Mouse (Mus musculus): ENCODE results near the gene Gm8138. TPM values are rescaled to one million over a fixed set of nuclear protein-coding genes. Genes with fewer than 3 reads are reported as not detected.

The Gm8138 gene
- polyA plus RNA-seq (2015; fragmentation: Nextera tagmentation; extraction: Ambion mirVana), result not detected in 2 replicates

GRCm38 (mm10) chr14:43416250-43416649 is at the start of gene Gm8138:
Gene Gm8138 (minus strand): TSS chr14:43416350.

Other genes with a start within 250 kb of the Gm8138 start
- gene Gm7233, start 236.5 kb downstream of the Gm8138 start, polyA plus RNA-seq (2015; fragmentation: Nextera tagmentation; extraction: Ambion mirVana), result 0.13 and 0.14 TPM in 2 replicates
- gene Gm8122, start 181.0 kb downstream of the Gm8138 start, polyA plus RNA-seq (2015; fragmentation: Nextera tagmentation; extraction: Ambion mirVana), result not detected in 2 replicates
- not detected in 2 replicates for gene Gm8126, start 157.7 kb downstream of the Gm8138 start, polyA plus RNA-seq (2015; fragmentation: Nextera tagmentation; extraction: Ambion mirVana)
- gene Gm9732, start 141.3 kb downstream of the Gm8138 start, polyA plus RNA-seq (2015; fragmentation: Nextera tagmentation; extraction: Ambion mirVana), result not detected in 2 replicates
- gene Gm8127, start 122.5 kb downstream of the Gm8138 start, polyA plus RNA-seq (2015; fragmentation: Nextera tagmentation; extraction: Ambion mirVana), result not detected in 2 replicates
- gene 1700001F09Rik, start 68.5 kb downstream of the Gm8138 start, polyA plus RNA-seq (2015; fragmentation: Nextera tagmentation; extraction: Ambion mirVana), result not detected in 2 replicates
- not detected in 2 replicates for gene Gm5799, start 127.2 kb upstream of the Gm8138 start, polyA plus RNA-seq (2015; fragmentation: Nextera tagmentation; extraction: Ambion mirVana)
- gene Gm17654, start 162.8 kb upstream of the Gm8138 start, polyA plus RNA-seq (2015; fragmentation: Nextera tagmentation; extraction: Ambion mirVana), result not detected in 2 replicates
- not detected in 2 replicates for gene Gm10375, start 191.7 kb upstream of the Gm8138 start, polyA plus RNA-seq (2015; fragmentation: Nextera tagmentation; extraction: Ambion mirVana)